Mouse (Mus musculus) testis, adult 2 months (tissue): ENCODE data around the gene Mboat1.

Experiments used
- CTCF ChIP-seq: fragments of 200-500 bp; IDR thresholded peaks from 2 replicates; pipeline ENCODE4 v1.5.1; 2012; ENCODE audit warnings: low read depth, mild to moderate bottlenecking, inconsistent platforms, low read length, moderate library complexity; ENCODE audit not compliant: control insufficient read depth, insufficient read depth, insufficient replicate concordance
- POLR2A ChIP-seq: fragments of 200-500 bp; IDR thresholded peaks from 2 replicates; pipeline ENCODE4 v1.6.1; 2012; ENCODE audit warnings: low read depth, mild to moderate bottlenecking, inconsistent platforms, low read length, moderate library complexity; ENCODE audit not compliant: control insufficient read depth

- TF ChIP-seq CTCF (peak; percentile 40; the same call in 1 of the 2 replicates), POLR2A (no peak)
Measured at GRCm38 (mm10) chr13:30266036-30266435, 129.7 kb downstream of the Mboat1 start.
